Mouse (Mus musculus) liver, embryonic 14.5 days (tissue): ENCODE measurements around the gene Akt1.

Experiments used
- CTCF ChIP-seq: IDR thresholded peaks from 2 replicates; pipeline ENCODE4 v1.5.1; 2016; ENCODE audit warnings: antibody characterized with exemption, low read depth, control low read depth
- EP300 ChIP-seq: IDR thresholded peaks from 2 replicates; pipeline ENCODE4 v1.6.1; 2016; ENCODE audit warnings: antibody characterized with exemption, low read depth

GRCm38 (mm10) chr12:112643126-112643525 is 31.6 kb downstream of the Akt1 start:
- TF ChIP-seq CTCF (no peak), EP300 (no peak)
